Mouse (Mus musculus) stomach, postnatal 0 days (tissue): ENCODE results near the gene Mindy1.

Source experiments
- CTCF ChIP-seq: IDR thresholded peaks from 2 replicates; pipeline ENCODE4 v1.5.1; 2016; ENCODE audit warnings: antibody characterized with exemption, low read depth, mild to moderate bottlenecking, moderate library complexity
- EP300 ChIP-seq: optimal IDR thresholded peaks from 2 replicates; pipeline ENCODE3; 2016; ENCODE audit warnings: antibody characterized with exemption

- TF ChIP-seq CTCF (no peak), EP300 (no peak)
Observed at GRCm38 (mm10) chr3:95273471-95273870, 7.7 kb upstream of the Mindy1 start.
